Mouse (Mus musculus) embryonic facial prominence, embryonic 11.5 days (tissue): ENCODE measurements around the gene Bag5. TPM values are rescaled to one million over a fixed set of nuclear protein-coding genes. Genes with fewer than 3 reads are reported as not detected.

ENCODE experiments used
- ATAC-seq: fragments of 200-750 bp; cut with Nextera tagmentation; replicated peaks from 2 replicates; pipeline ENCODE4 v1.8.0; 2017; ENCODE audit warnings: low read depth; ENCODE audit not compliant: insufficient number of reproducible peaks, low FRiP score, low TSS enrichment
- DNase-seq: peaks from one replicate; pipeline ENCODE4 v3.0.0-alpha.2; 2015; ENCODE audit warnings: low spot score
- H3K27ac ChIP-seq: fragments of 300-500 bp; sonication (generic); replicated peaks from 2 replicates; pipeline ENCODE4 v1.5.1; 2014; ENCODE audit warnings: mild to moderate bottlenecking, low read depth, low read length, control low read depth
- H3K27me3 ChIP-seq: fragments of 300-500 bp; sonication (generic); 2 replicates; pipeline ENCODE4 v1.6.1; 2014; ENCODE audit warnings: mild to moderate bottlenecking, low read length, moderate library complexity, mixed read lengths; ENCODE audit not compliant: control insufficient read depth, insufficient read depth
- H3K36me3 ChIP-seq: fragments of 300-500 bp; sonication (generic); replicated peaks from 2 replicates; pipeline ENCODE4 v1.6.1; 2014; ENCODE audit warnings: low read depth, mild to moderate bottlenecking, low read length, moderate library complexity, mixed read lengths; ENCODE audit not compliant: control insufficient read depth, insufficient read depth
- H3K4me1 ChIP-seq: fragments of 300-500 bp; sonication (generic); 2 replicates; pipeline ENCODE4 v1.6.1; 2014; ENCODE audit warnings: low read length, mixed read lengths; ENCODE audit not compliant: control insufficient read depth, insufficient read depth
- H3K4me2 ChIP-seq: fragments of 300-500 bp; sonication (generic); 2 replicates; pipeline ENCODE4 v1.6.1; 2014; ENCODE audit warnings: low read depth, mild to moderate bottlenecking, control low read depth, low read length, moderate library complexity
- H3K4me3 ChIP-seq: fragments of 300-500 bp; sonication (generic); 2 replicates; pipeline ENCODE4 v1.5.1; 2014; ENCODE audit warnings: low read depth, low read length, control low read depth
- H3K9ac ChIP-seq: fragments of 300-500 bp; sonication (generic); replicated peaks from 2 replicates; pipeline ENCODE4 v1.6.1; 2014; ENCODE audit warnings: mild to moderate bottlenecking, control low read depth, low read length
- H3K9me3 ChIP-seq: fragments of 300-500 bp; sonication (generic); replicated peaks from 2 replicates; pipeline ENCODE4 v1.6.1; 2016; ENCODE audit warnings: mild to moderate bottlenecking, low read length, inconsistent platforms, mixed read lengths; ENCODE audit not compliant: control insufficient read depth
- WGBS: fragments of 180-500 bp; shearing (Covaris S2); extraction: QIAGEN DNeasy Blood & Tissue Kit; methylation state at CpG from one replicate; pipeline ENCODE4 v1.1.7; 2014; 5-methylcytosine and 5-hydroxymethylcytosine counted together
- polyA plus RNA-seq: library from polyadenylated mRNA; unstranded; fragments of >200 nt; fragmentation: Nextera tagmentation; extraction: Ambion mirVana; gene quantifications from 2 replicates; pipeline ENCODE4 v1.2.1, GENCODE M21; 2014

The Bag5 gene
- polyA plus RNA-seq, 1 experiment from 2014 or later, result 56.8 TPM

GRCm38 (mm10) chr12:111756082-111756697 is 43.1 kb upstream of the Bag5 start:
- no peak for DNase-seq
- Histone ChIP-seq H3K27me3 (no peaks in the 10 kb centered on the region), H3K4me1 (peaks cover 2% of the 10 kb centered on the region; the same call in 1 of the 2 replicates), H3K4me2 (no peak overlapping the region), H3K36me3 (no peaks in the 10 kb centered on the region), H3K9ac (no peak overlapping the region), H3K4me3 (no peak overlapping the region), H3K9me3 (no peaks in the 10 kb centered on the region), H3K27ac (no peak overlapping the region)
- WGBS, result 60% methylated on average over 4 of the region's 4 CpGs
- no peak for ATAC-seq

GRCm38 (mm10) chr12:111755231-111755630 is 42.2 kb upstream of the Bag5 start:
- Histone ChIP-seq H3K27me3 (no peaks in the 10 kb centered on the region), H3K4me3 (no peak overlapping the region), H3K27ac (no peak overlapping the region), H3K9me3 (no peaks in the 10 kb centered on the region), H3K9ac (no peak overlapping the region), H3K4me2 (no peak overlapping the region), H3K4me1 (peaks cover 2% of the 10 kb centered on the region; the same call in 1 of the 2 replicates), H3K36me3 (no peaks in the 10 kb centered on the region)
- ATAC-seq, result no peak
- WGBS, result 69% methylated on average over 2 of the region's 2 CpGs
- no peak for DNase-seq

GRCm38 (mm10) chr12:111754710-111755109 is 41.7 kb upstream of the Bag5 start:
- Histone ChIP-seq H3K27ac (no peak overlapping the region), H3K9ac (no peak overlapping the region), H3K4me3 (no peak overlapping the region), H3K36me3 (no peaks in the 10 kb centered on the region), H3K4me1 (peaks cover 2% of the 10 kb centered on the region; the same call in 1 of the 2 replicates), H3K4me2 (no peak overlapping the region), H3K9me3 (no peaks in the 10 kb centered on the region), H3K27me3 (no peaks in the 10 kb centered on the region)
- no peak for DNase-seq
- no peak for ATAC-seq

- Histone ChIP-seq H3K27ac (no peak overlapping the region), H3K9ac (no peak overlapping the region), H3K9me3 (no peaks in the 10 kb centered on the region), H3K4me1 (peaks cover 2% of the 10 kb centered on the region; the same call in 1 of the 2 replicates), H3K36me3 (no peaks in the 10 kb centered on the region), H3K4me3 (no peak overlapping the region), H3K4me2 (no peak overlapping the region), H3K27me3 (no peaks in the 10 kb centered on the region)
- ATAC-seq (no peak), DNase-seq (no peak)
- 68% methylated on average over 9 of the region's 9 CpGs for WGBS
Observed at GRCm38 (mm10) chr12:111753347-111753746, 40.3 kb upstream of the Bag5 start.

GRCm38 (mm10) chr12:111752491-111752890 is 39.4 kb upstream of the Bag5 start:
- Histone ChIP-seq H3K9me3 (no peaks in the 10 kb centered on the region), H3K4me2 (no peak overlapping the region), H3K9ac (no peak overlapping the region), H3K4me3 (no peak overlapping the region), H3K36me3 (no peaks in the 10 kb centered on the region), H3K4me1 (no peaks in the 10 kb centered on the region), H3K27me3 (no peaks in the 10 kb centered on the region), H3K27ac (no peak overlapping the region)
- WGBS, result 91% methylated on average over 6 of the region's 6 CpGs
- ATAC-seq, result no peak
- no peak for DNase-seq

DNA sequence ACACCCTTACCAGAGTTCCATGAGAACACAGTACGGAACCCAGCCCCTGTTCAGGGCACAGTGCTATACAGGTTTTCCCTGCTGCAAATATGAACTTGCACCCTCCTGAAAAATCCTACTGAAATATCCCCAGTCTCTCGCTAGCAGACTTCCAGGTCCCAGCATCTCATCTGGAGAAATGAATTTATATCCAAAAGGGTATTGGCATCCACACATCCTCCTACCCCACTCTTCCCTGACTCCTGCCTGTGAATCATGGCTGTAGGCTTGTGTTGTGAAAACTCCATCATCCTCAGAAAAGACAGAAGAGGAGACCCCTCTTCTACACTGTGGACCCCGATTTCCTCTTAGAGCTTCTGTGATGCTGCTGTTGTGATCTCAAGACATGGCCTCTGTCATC is 37.7 kb upstream of the Bag5 start:
- no peaks in the 10 kb centered on the region for H3K27me3 ChIP-seq
- no peak overlapping the region for H3K4me3 ChIP-seq
- ATAC-seq (no peak), DNase-seq (no peak)
- no peak overlapping the region for H3K4me2 ChIP-seq
- no peaks in the 10 kb centered on the region for H3K9me3 ChIP-seq
- no peak overlapping the region for H3K27ac ChIP-seq
- 98% methylated on average over 3 of the region's 3 CpGs for WGBS
- H3K36me3 ChIP-seq, result no peaks in the 10 kb centered on the region
- H3K4me1 ChIP-seq, result no peaks in the 10 kb centered on the region
- H3K9ac ChIP-seq, result no peak overlapping the region

GRCm38 (mm10) chr12:111747421-111747820 is 34.4 kb upstream of the Bag5 start:
- Histone ChIP-seq H3K4me3 (no peak overlapping the region), H3K4me2 (no peak overlapping the region), H3K9ac (no peak overlapping the region), H3K27me3 (no peaks in the 10 kb centered on the region), H3K9me3 (no peaks in the 10 kb centered on the region), H3K27ac (no peak overlapping the region), H3K4me1 (no peaks in the 10 kb centered on the region), H3K36me3 (no peaks in the 10 kb centered on the region)
- ATAC-seq (no peak), DNase-seq (no peak)
- 79% methylated on average over 7 of the region's 7 CpGs for WGBS

- Histone ChIP-seq H3K9me3 (no peaks in the 10 kb centered on the region), H3K36me3 (no peaks in the 10 kb centered on the region), H3K27me3 (no peaks in the 10 kb centered on the region), H3K9ac (no peak overlapping the region), H3K27ac (no peak overlapping the region), H3K4me1 (no peaks in the 10 kb centered on the region), H3K4me2 (no peak overlapping the region), H3K4me3 (no peak overlapping the region)
- WGBS, result 68% methylated on average over 5 of the region's 5 CpGs
- DNase-seq (peak; percentile 26), ATAC-seq (no peak)
Observed at GRCm38 (mm10) chr12:111746091-111746490, 33.0 kb upstream of the Bag5 start.
